Mouse (Mus musculus) lung, embryonic 16.5 days (tissue): ENCODE measurements at regions not wholly inside any gene's neighbourhood (a gene's known extent, or its start where the extent isn't known, plus 50 kb on each side); places are given as distances from the start of the nearest gene placed in this dataset.

Source experiments
- ATAC-seq: fragments of 200-750 bp; cut with Nextera tagmentation; 2 replicates; pipeline ENCODE4 v1.8.0; 2017; ENCODE audit warnings: low read depth, mild to moderate bottlenecking, moderate library complexity
- H3K27ac ChIP-seq: fragments of 300-500 bp; sonication (generic); 2 replicates; pipeline ENCODE4 v1.5.1; 2014; ENCODE audit warnings: mild to moderate bottlenecking, control low read depth, low read length
- H3K27me3 ChIP-seq: fragments of 300-500 bp; sonication (generic); 2 replicates; pipeline ENCODE4 v1.6.1; 2014; ENCODE audit warnings: low read depth, low read length, mixed read lengths; ENCODE audit not compliant: control insufficient read depth, insufficient read depth
- H3K36me3 ChIP-seq: fragments of 300-500 bp; sonication (generic); 2 replicates; pipeline ENCODE4 v1.6.1; 2014; ENCODE audit warnings: low read length; ENCODE audit not compliant: control insufficient read depth, insufficient read depth
- H3K4me1 ChIP-seq: fragments of 300-500 bp; sonication (generic); replicated peaks from 2 replicates; pipeline ENCODE4 v1.6.1; 2014; ENCODE audit warnings: low read length, mixed read lengths; ENCODE audit not compliant: control insufficient read depth, insufficient read depth
- H3K4me2 ChIP-seq: fragments of 300-500 bp; sonication (generic); 2 replicates; pipeline ENCODE4 v1.6.1; 2014; ENCODE audit warnings: low read depth, low read length, control low read depth
- H3K4me3 ChIP-seq: fragments of 300-500 bp; sonication (generic); 2 replicates; pipeline ENCODE4 v1.5.1; 2014; ENCODE audit warnings: mild to moderate bottlenecking, low read length, control low read depth
- H3K9ac ChIP-seq: fragments of 300-500 bp; sonication (generic); 2 replicates; pipeline ENCODE4 v1.6.1; 2014; ENCODE audit warnings: low read length, control low read depth
- H3K9me3 ChIP-seq: fragments of 300-500 bp; sonication (generic); 2 replicates; pipeline ENCODE4 v1.6.1; 2016; ENCODE audit warnings: low read length; ENCODE audit not compliant: control insufficient read depth
- WGBS: fragments of 180-500 bp; shearing (Covaris S2); extraction: QIAGEN DNeasy Blood & Tissue Kit; methylation state at CpG from one replicate; pipeline ENCODE4 v1.1.7; 2014; 5-methylcytosine and 5-hydroxymethylcytosine counted together

DNA sequence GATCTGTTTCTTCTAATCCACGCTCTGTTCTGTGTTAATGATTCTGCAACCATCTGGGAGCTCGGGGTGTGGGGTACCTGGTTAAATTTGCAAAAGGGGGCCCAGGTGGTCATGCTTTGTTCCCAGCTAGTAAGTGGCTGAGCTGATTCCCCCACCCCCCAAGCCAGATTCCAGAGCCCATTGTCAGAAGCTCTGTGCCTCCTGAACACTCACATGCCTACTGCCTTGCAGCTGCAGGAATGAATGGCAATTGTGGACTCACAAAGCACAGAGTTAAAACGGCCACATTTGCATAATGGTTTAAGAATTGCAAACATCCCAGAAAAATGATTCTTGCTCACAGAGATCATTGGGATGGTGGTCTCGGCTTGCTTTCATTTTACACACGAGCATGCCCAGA, 125.5 kb upstream of the Kcnj15 start:
- Histone ChIP-seq H3K27me3 (no peaks in the 10 kb centered on the region), H3K27ac (no peak overlapping the region), H3K4me3 (no peak overlapping the region), H3K9ac (no peak overlapping the region), H3K9me3 (no peaks in the 10 kb centered on the region), H3K36me3 (no peaks in the 10 kb centered on the region), H3K4me2 (no peak overlapping the region), H3K4me1 (no peaks in the 10 kb centered on the region)
- WGBS: 59% methylated on average over 5 of the region's 5 CpGs
- no peak for ATAC-seq

DNA sequence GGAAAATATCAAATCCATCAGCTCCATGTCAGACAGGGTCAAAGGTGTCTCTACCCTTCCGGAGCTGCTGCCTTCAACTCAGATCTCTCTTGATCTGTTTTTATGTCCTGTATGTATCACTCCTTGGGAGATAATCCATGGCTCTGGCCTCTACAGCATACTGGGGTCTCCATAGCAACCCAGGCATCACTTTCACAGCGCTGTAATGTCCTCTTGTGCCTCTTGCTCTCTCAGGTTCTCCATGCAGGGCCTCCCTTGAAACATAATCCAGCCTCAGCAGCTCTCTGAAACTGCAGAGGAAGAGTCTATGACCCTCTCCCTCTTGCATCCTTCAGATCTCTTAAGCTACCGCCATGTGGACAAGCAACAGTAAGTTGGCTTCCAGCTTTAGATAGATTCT, 118.5 kb upstream of the Kcnj15 start:
- H3K4me3 ChIP-seq: no peak overlapping the region
- no peaks in the 10 kb centered on the region for H3K4me1 ChIP-seq
- H3K27ac ChIP-seq: no peak overlapping the region
- WGBS: 51% methylated on average over 3 of the region's 3 CpGs
- ATAC-seq: no peak
- H3K9me3 ChIP-seq: no peaks in the 10 kb centered on the region
- H3K4me2 ChIP-seq: no peak overlapping the region
- H3K9ac ChIP-seq: no peak overlapping the region
- no peaks in the 10 kb centered on the region for H3K27me3 ChIP-seq
- no peaks in the 10 kb centered on the region for H3K36me3 ChIP-seq

DNA sequence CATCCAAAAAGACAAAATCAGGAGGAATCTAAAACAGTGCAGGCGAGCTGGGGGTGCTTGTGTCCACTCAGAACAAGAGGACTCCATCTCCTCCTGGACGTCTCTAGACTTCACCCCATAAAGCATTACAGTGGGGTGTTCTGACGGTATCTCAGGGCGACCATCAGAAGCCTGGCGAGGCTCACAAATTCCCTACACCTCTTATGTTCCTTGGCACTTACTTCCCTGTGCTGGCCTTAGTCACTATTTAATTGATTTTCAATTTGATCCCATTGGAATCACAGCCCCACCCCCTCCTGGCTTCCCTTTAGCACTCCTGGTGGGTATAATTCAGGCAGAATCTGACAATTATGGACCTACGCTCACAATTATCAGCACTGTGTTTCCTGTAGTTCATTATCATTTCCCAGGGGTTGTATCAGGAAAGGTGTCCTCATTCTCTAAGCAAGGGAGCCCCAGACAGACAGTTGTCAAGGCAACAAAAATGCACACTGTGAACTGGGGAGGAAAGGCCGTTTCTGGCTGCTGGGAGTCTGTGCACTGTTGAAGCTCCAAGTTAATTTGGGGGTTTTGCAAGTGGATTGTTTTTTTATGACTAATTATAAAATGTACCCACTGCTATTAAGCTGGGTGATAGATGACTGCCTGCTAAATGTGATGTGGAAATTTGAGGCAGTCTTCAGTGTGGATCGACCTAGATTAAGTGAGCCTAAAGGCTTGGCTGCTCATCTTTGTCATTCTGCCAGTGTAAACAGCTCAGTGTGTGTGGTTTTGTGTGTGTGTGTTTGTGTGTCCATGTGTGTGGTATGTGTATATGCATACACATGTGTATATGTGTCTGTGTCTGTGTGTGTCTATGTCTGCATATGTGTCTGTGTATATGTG, 115.6 kb upstream of the Kcnj15 start:
- no peaks in the 10 kb centered on the region for H3K36me3 ChIP-seq
- no peaks in the 10 kb centered on the region for H3K9me3 ChIP-seq
- no peak overlapping the region for H3K9ac ChIP-seq
- no peak overlapping the region for H3K4me2 ChIP-seq
- no peaks in the 10 kb centered on the region for H3K27me3 ChIP-seq
- ATAC-seq: no peak
- H3K4me1 ChIP-seq: no peaks in the 10 kb centered on the region
- no peak overlapping the region for H3K27ac ChIP-seq
- WGBS: 64% methylated on average over 8 of the region's 8 CpGs
- H3K4me3 ChIP-seq: no peak overlapping the region

DNA sequence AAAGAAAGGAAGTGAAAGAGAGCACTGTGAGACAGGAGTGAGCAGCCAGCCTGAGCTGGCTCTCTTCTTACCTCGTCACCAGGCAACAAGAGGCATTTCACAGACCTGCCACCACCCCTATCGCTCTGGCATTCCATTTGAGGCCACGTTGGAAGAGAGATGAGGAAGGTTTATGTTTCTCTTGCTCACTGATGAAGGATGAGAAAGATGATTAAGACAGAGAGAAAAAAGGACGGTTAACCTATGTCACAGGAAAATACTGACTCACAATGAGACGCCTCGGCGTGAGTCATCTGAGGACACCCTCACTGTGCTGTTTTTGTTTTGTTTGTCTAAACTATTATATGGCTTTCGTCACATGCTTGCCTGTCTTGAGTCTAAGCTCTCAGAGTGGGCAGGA, 106.9 kb upstream of the Kcnj15 start:
- Histone ChIP-seq H3K27ac (no peak overlapping the region), H3K9ac (no peak overlapping the region), H3K4me3 (no peak overlapping the region), H3K27me3 (no peaks in the 10 kb centered on the region), H3K36me3 (no peaks in the 10 kb centered on the region), H3K4me2 (no peak overlapping the region), H3K4me1 (no peaks in the 10 kb centered on the region), H3K9me3 (no peaks in the 10 kb centered on the region)
- WGBS: 37% methylated on average over 8 of the region's 8 CpGs
- ATAC-seq: no peak

DNA sequence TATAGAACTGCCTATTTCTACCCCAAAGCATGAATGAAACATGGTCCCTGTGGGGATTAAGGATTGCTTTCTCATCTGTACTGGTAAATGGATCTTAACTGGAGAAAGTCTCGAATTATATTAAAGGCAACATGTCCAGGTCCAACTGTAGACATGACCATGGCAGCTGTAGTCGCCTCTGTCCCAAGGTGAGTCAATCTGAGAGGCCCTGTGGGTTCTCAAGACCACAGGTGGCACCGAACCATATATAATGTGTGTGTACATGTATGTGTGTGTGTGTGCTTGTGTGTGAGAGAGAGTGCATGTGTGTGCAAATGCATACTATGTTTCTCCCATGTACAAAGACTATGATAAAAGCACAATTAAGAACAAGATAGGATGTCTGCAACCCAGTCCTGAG, 105.9 kb upstream of the Kcnj15 start:
- no peak for ATAC-seq
- no peak overlapping the region for H3K27ac ChIP-seq
- WGBS: 83% methylated on average over 3 of the region's 3 CpGs
- H3K27me3 ChIP-seq: no peaks in the 10 kb centered on the region
- H3K36me3 ChIP-seq: no peaks in the 10 kb centered on the region
- H3K4me3 ChIP-seq: no peak overlapping the region
- no peaks in the 10 kb centered on the region for H3K4me1 ChIP-seq
- H3K9me3 ChIP-seq: no peaks in the 10 kb centered on the region
- no peak overlapping the region for H3K4me2 ChIP-seq
- no peak overlapping the region for H3K9ac ChIP-seq

DNA sequence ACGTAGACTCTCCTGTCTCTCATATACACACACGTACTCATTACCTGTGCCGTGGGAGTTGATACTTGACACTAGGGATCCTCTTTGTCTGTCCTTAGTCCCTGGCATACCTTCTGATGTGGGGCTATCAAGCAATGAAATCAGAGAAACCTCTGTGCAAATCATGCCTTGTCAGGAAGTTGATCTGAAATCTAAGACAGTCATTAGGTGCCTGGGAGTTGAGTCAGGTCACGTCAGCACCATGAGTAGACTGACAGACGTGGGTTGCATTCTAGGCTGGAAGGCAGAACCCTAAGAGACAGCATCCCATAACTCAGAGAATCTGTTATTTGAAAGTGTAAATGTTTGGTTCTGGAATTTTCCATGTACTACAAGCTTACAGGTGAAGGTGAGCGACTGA, 105.4 kb upstream of the Kcnj15 start:
- Histone ChIP-seq H3K9ac (no peak overlapping the region), H3K27ac (no peak overlapping the region), H3K4me2 (no peak overlapping the region), H3K9me3 (no peaks in the 10 kb centered on the region), H3K36me3 (no peaks in the 10 kb centered on the region), H3K4me1 (no peaks in the 10 kb centered on the region), H3K4me3 (no peak overlapping the region), H3K27me3 (no peaks in the 10 kb centered on the region)
- WGBS: 83% methylated on average over 6 of the region's 6 CpGs
- ATAC-seq: no peak

DNA sequence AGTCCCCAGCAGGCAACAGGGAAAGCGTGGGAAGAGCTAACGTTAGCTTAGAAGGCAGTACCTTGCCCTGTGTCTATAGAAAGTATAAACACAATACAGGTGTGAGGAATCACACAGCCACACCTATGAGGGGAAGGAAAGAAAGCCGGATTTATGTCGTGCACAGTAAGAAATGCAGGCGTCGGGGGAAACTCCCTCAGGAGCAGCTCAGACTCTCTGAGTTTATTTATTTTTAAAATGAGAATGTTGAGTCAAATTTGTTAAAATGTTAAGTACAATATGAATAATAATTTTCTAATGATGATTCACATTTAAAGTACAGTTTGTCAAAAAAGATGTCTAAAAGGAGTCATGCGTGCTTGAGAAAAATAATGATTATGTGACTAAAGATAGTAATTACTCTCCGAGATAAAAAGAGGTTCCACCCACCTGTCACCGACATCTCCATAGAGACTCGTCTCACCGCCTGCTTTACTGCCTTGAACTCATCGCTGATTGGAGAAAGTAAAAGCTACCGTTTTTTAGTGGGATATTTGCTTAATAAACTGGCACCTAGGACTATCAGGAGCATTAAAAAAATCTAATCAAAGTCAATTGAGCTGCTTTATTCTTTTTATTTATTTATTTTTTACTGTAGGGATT, 104.5 kb upstream of the Kcnj15 start:
- no peak overlapping the region for H3K4me2 ChIP-seq
- no peaks in the 10 kb centered on the region for H3K27me3 ChIP-seq
- no peak overlapping the region for H3K4me3 ChIP-seq
- H3K27ac ChIP-seq: no peak overlapping the region
- H3K9ac ChIP-seq: no peak overlapping the region
- H3K36me3 ChIP-seq: no peaks in the 10 kb centered on the region
- WGBS: 35% methylated on average over 13 of the region's 13 CpGs
- H3K4me1 ChIP-seq: no peaks in the 10 kb centered on the region
- H3K9me3 ChIP-seq: no peaks in the 10 kb centered on the region
- no peak for ATAC-seq

DNA sequence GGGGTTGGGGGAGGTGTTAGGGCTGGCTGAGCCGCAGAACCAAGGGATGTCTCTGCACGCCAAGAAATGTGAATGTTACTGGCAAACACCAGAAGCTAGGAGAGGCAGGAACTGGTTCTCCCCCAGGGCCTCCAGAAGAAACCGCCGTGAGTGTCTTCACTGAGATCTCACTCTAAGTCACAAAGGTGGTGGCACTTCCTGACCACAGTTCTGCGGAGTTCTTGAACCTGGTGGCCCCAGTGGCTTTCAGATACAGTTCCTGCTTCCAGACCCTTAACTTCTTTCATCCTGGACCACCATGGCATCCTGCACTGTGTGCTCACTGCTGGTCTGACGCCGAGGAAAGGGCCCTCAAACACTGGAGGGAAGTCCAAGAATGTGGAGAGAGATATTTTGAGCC, 89.0 kb upstream of the Kcnj15 start:
- Histone ChIP-seq H3K9me3 (no peaks in the 10 kb centered on the region), H3K36me3 (no peaks in the 10 kb centered on the region), H3K4me1 (no peaks in the 10 kb centered on the region), H3K27ac (no peak overlapping the region), H3K27me3 (no peaks in the 10 kb centered on the region), H3K4me2 (no peak overlapping the region), H3K4me3 (no peak overlapping the region), H3K9ac (no peak overlapping the region)
- WGBS: 38% methylated on average over 7 of the region's 7 CpGs
- ATAC-seq: no peak

DNA sequence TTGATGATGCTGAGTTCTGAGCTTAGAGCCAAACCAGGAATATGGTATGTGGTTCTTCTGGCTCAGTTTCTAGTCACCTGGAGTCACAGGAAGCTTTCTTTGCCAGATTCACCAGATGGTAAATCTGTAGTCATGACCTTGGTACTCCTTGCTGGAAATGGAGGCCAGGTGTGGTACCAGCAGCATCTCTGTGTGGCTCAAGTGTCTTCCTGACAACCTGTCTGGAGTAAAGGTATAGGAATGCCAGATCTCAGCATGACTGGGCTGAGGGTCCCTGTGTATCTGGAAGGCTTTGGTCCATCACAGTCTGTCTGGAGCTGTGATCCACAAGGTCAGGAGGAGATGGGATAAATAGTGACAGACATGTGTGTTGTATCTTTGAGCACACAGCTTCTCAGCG, 88.0 kb upstream of the Kcnj15 start:
- 96% methylated on average over 1 of the region's 1 CpGs for WGBS
- Histone ChIP-seq H3K9me3 (no peaks in the 10 kb centered on the region), H3K36me3 (no peaks in the 10 kb centered on the region), H3K4me1 (no peaks in the 10 kb centered on the region), H3K9ac (no peak overlapping the region), H3K27me3 (no peaks in the 10 kb centered on the region), H3K27ac (no peak overlapping the region), H3K4me3 (no peak overlapping the region), H3K4me2 (no peak overlapping the region)
- no peak for ATAC-seq
